Mouse (Mus musculus): Measurements from ENCODE around the gene Gorasp1. TPM values are rescaled to one million over a fixed set of nuclear protein-coding genes. Genes with fewer than 3 reads are reported as not detected.

Gorasp1 gene
- polyA plus RNA-seq, 1 experiment from 2014 or later: 30.0 TPM

- ATAC-seq (ENCODE audit: insufficient read depth): no peak
Measured at GRCm38 (mm10) chr9:119890692-119891091, 46.7 kb downstream of the Gorasp1 start.

GRCm38 (mm10) chr9:119889446-119889845, 47.9 kb downstream of the Gorasp1 start:
- H3K4me2 ChIP-seq: no peak overlapping the region
- H3K9ac ChIP-seq: no peak overlapping the region
- no peak overlapping the region for H3K4me3 ChIP-seq (ENCODE audit: low read depth, low read length)
- no peaks in the 10 kb centered on the region for H3K36me3 ChIP-seq (ENCODE audit: insufficient read depth)
- no peak for DNase-seq
- H3K27ac ChIP-seq (ENCODE audit: low read depth): no peak overlapping the region
- no peak for TF ChIP-seq CTCF (IDR thresholded peaks at IDR 0.05; ENCODE audit: low read depth)
- H3K9me3 ChIP-seq (ENCODE audit: low read depth, low read length): no peaks in the 10 kb centered on the region
- H3K4me1 ChIP-seq (ENCODE audit: insufficient read depth): no peaks in the 10 kb centered on the region
- ATAC-seq (ENCODE audit: insufficient read depth): no peak
- WGBS: 80% methylated on average over 9 of the region's 9 CpGs
- H3K27me3 ChIP-seq (ENCODE audit: insufficient read depth, low read length): no peaks in the 10 kb centered on the region

More at GRCm38 (mm10) chr9:119890692-119891091, 46.7 kb downstream of the Gorasp1 start:
- TF ChIP-seq CTCF (IDR thresholded peaks at IDR 0.05; ENCODE audit: low read depth): peak; percentile 58
- H3K4me3 ChIP-seq (ENCODE audit: low read depth, low read length): no peak overlapping the region
- no peaks in the 10 kb centered on the region for H3K27me3 ChIP-seq (ENCODE audit: insufficient read depth, low read length)
- H3K4me1 ChIP-seq (ENCODE audit: insufficient read depth): no peaks in the 10 kb centered on the region
- no peak overlapping the region for H3K9ac ChIP-seq
- H3K36me3 ChIP-seq (ENCODE audit: insufficient read depth): no peaks in the 10 kb centered on the region
- 33% methylated on average over 2 of the region's 2 CpGs for WGBS
- peak; percentile 59 for DNase-seq
- H3K4me2 ChIP-seq: no peak overlapping the region
- H3K9me3 ChIP-seq (ENCODE audit: low read depth, low read length): no peaks in the 10 kb centered on the region
- no peak overlapping the region for H3K27ac ChIP-seq (ENCODE audit: low read depth)

- ATAC-seq (ENCODE audit: insufficient read depth): no peak
- Histone ChIP-seq H3K4me1 (ENCODE audit: insufficient read depth) (no peaks in the 10 kb centered on the region), H3K4me3 (ENCODE audit: low read depth, low read length) (no peak overlapping the region), H3K9me3 (ENCODE audit: low read depth, low read length) (no peaks in the 10 kb centered on the region), H3K27me3 (ENCODE audit: insufficient read depth, low read length) (no peaks in the 10 kb centered on the region), H3K27ac (ENCODE audit: low read depth) (no peak overlapping the region), H3K9ac (no peak overlapping the region), H3K4me2 (no peak overlapping the region), H3K36me3 (ENCODE audit: insufficient read depth) (no peaks in the 10 kb centered on the region)
- 57% methylated on average over 2 of the region's 2 CpGs for WGBS
- no peak for TF ChIP-seq CTCF (IDR thresholded peaks at IDR 0.05; ENCODE audit: low read depth)
- DNase-seq: no peak
Measured at GRCm38 (mm10) chr9:119888843-119889246, 48.5 kb downstream of the Gorasp1 start.

- no peak overlapping the region for H3K4me2 ChIP-seq
- DNase-seq: no peak
Measured at GRCm38 (mm10) chr9:119887144-119887901, 50.0 kb downstream of the Gorasp1 start.

More at GRCm38 (mm10) chr9:119887144-119887901, 50.0 kb downstream of the Gorasp1 start:
- Histone ChIP-seq H3K9ac (no peak overlapping the region), H3K4me1 (ENCODE audit: insufficient read depth) (no peaks in the 10 kb centered on the region), H3K36me3 (ENCODE audit: insufficient read depth) (no peaks in the 10 kb centered on the region), H3K9me3 (ENCODE audit: low read depth, low read length) (no peaks in the 10 kb centered on the region), H3K4me3 (ENCODE audit: low read depth, low read length) (no peak overlapping the region), H3K27me3 (ENCODE audit: insufficient read depth, low read length) (no peaks in the 10 kb centered on the region), H3K27ac (ENCODE audit: low read depth) (no peak overlapping the region)
- WGBS: 65% methylated on average over 4 of the region's 4 CpGs
- ATAC-seq (ENCODE audit: insufficient read depth): no peak
- TF ChIP-seq CTCF (IDR thresholded peaks at IDR 0.05; ENCODE audit: low read depth): no peak

Other genes starting within 250 kb of the Gorasp1 start
- 0.05 TPM in 1 of 2 replicates, not detected in the other for gene Scn10a, start 218.2 kb downstream of the Gorasp1 start, polyA plus RNA-seq (2014; fragmentation: Nextera tagmentation; extraction: Ambion mirVana)
- gene Scn11a, start 112.1 kb downstream of the Gorasp1 start, polyA plus RNA-seq (2014; fragmentation: Nextera tagmentation; extraction: Ambion mirVana): 0.04 TPM in 1 of 2 replicates, not detected in the other
- 50.9 and 51.1 TPM in 2 replicates for gene Wdr48, start 42.7 kb downstream of the Gorasp1 start, polyA plus RNA-seq (2014; fragmentation: Nextera tagmentation; extraction: Ambion mirVana)
- 0.16 and 0.28 TPM in 2 replicates for gene Ttc21a, start within 50 bp of the Gorasp1 start, polyA plus RNA-seq (2014; fragmentation: Nextera tagmentation; extraction: Ambion mirVana)
- gene Csrnp1, start 47.1 kb upstream of the Gorasp1 start, polyA plus RNA-seq (2014; fragmentation: Nextera tagmentation; extraction: Ambion mirVana): 2.2 and 2.7 TPM in 2 replicates
- gene Xirp1, start 86.0 kb upstream of the Gorasp1 start, polyA plus RNA-seq (2014; fragmentation: Nextera tagmentation; extraction: Ambion mirVana): 0.07 and 0.87 TPM in 2 replicates
- gene Cx3cr1, start 132.3 kb upstream of the Gorasp1 start, polyA plus RNA-seq (2014; fragmentation: Nextera tagmentation; extraction: Ambion mirVana): 8.7 and 9.7 TPM in 2 replicates
- gene Ccr8, start 154.5 kb upstream of the Gorasp1 start, polyA plus RNA-seq (2014; fragmentation: Nextera tagmentation; extraction: Ambion mirVana): 0.16 TPM in 1 of 2 replicates, not detected in the other
- gene Slc25a38, start 172.8 kb upstream of the Gorasp1 start, polyA plus RNA-seq (2014; fragmentation: Nextera tagmentation; extraction: Ambion mirVana): 26.9 and 31.4 TPM in 2 replicates
- gene Rpsa, start 190.1 kb upstream of the Gorasp1 start, polyA plus RNA-seq (2014; fragmentation: Nextera tagmentation; extraction: Ambion mirVana): 2,022 and 2,170 TPM in 2 replicates
- gene Mobp, start 212.1 kb upstream of the Gorasp1 start, polyA plus RNA-seq (2014; fragmentation: Nextera tagmentation; extraction: Ambion mirVana): not detected in 2 replicates

Data from lung, embryonic 14.5 days (tissue).